Mouse (Mus musculus) midbrain, embryonic 16.5 days (tissue): ENCODE data around the gene Slc6a11. TPM values are rescaled to one million over a fixed set of nuclear protein-coding genes. Genes with fewer than 3 reads are reported as not detected.
A peak's percentile ranks its signal among the peaks of the same experiment; 100 is the strongest.

Experiments
- ATAC-seq: fragments of 200-750 bp; cut with Nextera tagmentation; 2 replicates; pipeline ENCODE4 v1.8.0; 2017; ENCODE audit warnings: moderate TSS enrichment
- H3K27ac ChIP-seq: fragments of 300-500 bp; sonication (generic); 2 replicates; pipeline ENCODE4 v1.5.1; 2014; ENCODE audit warnings: mild to moderate bottlenecking, low read length, mixed read lengths
- H3K27me3 ChIP-seq: fragments of 300-500 bp; sonication (generic); 2 replicates; pipeline ENCODE4 v1.6.1; 2014; ENCODE audit warnings: low read depth, low read length, mixed read lengths; ENCODE audit not compliant: control insufficient read depth, insufficient read depth
- H3K36me3 ChIP-seq: fragments of 300-500 bp; sonication (generic); 2 replicates; pipeline ENCODE4 v1.6.1; 2014; ENCODE audit warnings: mild to moderate bottlenecking, low read length, moderate library complexity, mixed read lengths; ENCODE audit not compliant: control insufficient read depth, insufficient read depth
- H3K4me1 ChIP-seq: fragments of 300-500 bp; sonication (generic); 2 replicates; pipeline ENCODE4 v1.6.1; 2014; ENCODE audit warnings: mild to moderate bottlenecking, low read length, mixed read lengths; ENCODE audit not compliant: control insufficient read depth, insufficient read depth
- H3K4me2 ChIP-seq: fragments of 300-500 bp; sonication (generic); 2 replicates; pipeline ENCODE4 v1.6.1; 2014; ENCODE audit warnings: mild to moderate bottlenecking, low read length, mixed read lengths
- H3K4me3 ChIP-seq: fragments of 300-500 bp; sonication (generic); 2 replicates; pipeline ENCODE4 v1.5.1; 2014; ENCODE audit warnings: low read depth, mild to moderate bottlenecking, low read length, moderate library complexity, mixed read lengths
- H3K9ac ChIP-seq: fragments of 300-500 bp; sonication (generic); 2 replicates; pipeline ENCODE4 v1.6.1; 2014; ENCODE audit warnings: low read depth, low read length, mixed read lengths
- H3K9me3 ChIP-seq: fragments of 300-500 bp; sonication (generic); replicated peaks from 2 replicates; pipeline ENCODE4 v1.6.1; 2014; ENCODE audit warnings: mild to moderate bottlenecking, low read length, mixed read lengths; ENCODE audit not compliant: control insufficient read depth, poor library complexity, severe bottlenecking
- WGBS: fragments of 180-500 bp; shearing (Covaris S2); extraction: QIAGEN DNeasy Blood & Tissue Kit; methylation state at CpG from one replicate; pipeline ENCODE4 v1.1.7; 2014; 5-methylcytosine and 5-hydroxymethylcytosine counted together
- polyA plus RNA-seq: library from polyadenylated mRNA; unstranded; fragments of >200 nt; fragmentation: Nextera tagmentation; extraction: Ambion mirVana; gene quantifications from 2 replicates; pipeline ENCODE4 v1.2.1, GENCODE M21; 2015

The Slc6a11 gene
- polyA plus RNA-seq, 1 experiment from 2014 or later: 63.7 TPM

GRCm38 (mm10) chr6:114266273-114266672 lies 135.2 kb downstream of the Slc6a11 start:
- no peak for ATAC-seq
- no peak overlapping the region for H3K27ac ChIP-seq

GRCm38 (mm10) chr6:114267979-114268378 lies 136.9 kb downstream of the Slc6a11 start:
- no peak for ATAC-seq
- Histone ChIP-seq H3K27me3 (no peaks in the 10 kb centered on the region), H3K4me3 (no peak overlapping the region), H3K4me1 (peaks cover 8% of the 10 kb centered on the region), H3K27ac (no peak overlapping the region), H3K4me2 (no peak overlapping the region), H3K9ac (no peak overlapping the region), H3K9me3 (no peaks in the 10 kb centered on the region), H3K36me3 (no peaks in the 10 kb centered on the region)
- 26% methylated on average over 4 of the region's 4 CpGs for WGBS

More at GRCm38 (mm10) chr6:114266273-114266672, 135.2 kb downstream of the Slc6a11 start:
- no peak overlapping the region for H3K4me2 ChIP-seq
- no peaks in the 10 kb centered on the region for H3K27me3 ChIP-seq
- H3K9ac ChIP-seq: no peak overlapping the region
- H3K4me3 ChIP-seq: no peak overlapping the region
- peaks cover 10% of the 10 kb centered on the region for H3K4me1 ChIP-seq
- H3K36me3 ChIP-seq: no peaks in the 10 kb centered on the region
- H3K9me3 ChIP-seq: no peaks in the 10 kb centered on the region

GRCm38 (mm10) chr6:114269589-114269988 lies 138.5 kb downstream of the Slc6a11 start:
- H3K27me3 ChIP-seq: no peaks in the 10 kb centered on the region

GRCm38 (mm10) chr6:114270799-114271198 lies 139.8 kb downstream of the Slc6a11 start:
- WGBS: 58% methylated on average over 5 of the region's 5 CpGs
- Histone ChIP-seq H3K4me1 (peaks cover 7% of the 10 kb centered on the region; the same call in 1 of the 2 replicates), H3K9ac (no peak overlapping the region), H3K9me3 (no peaks in the 10 kb centered on the region), H3K27me3 (no peaks in the 10 kb centered on the region), H3K4me3 (no peak overlapping the region), H3K36me3 (no peaks in the 10 kb centered on the region), H3K27ac (no peak overlapping the region), H3K4me2 (no peak overlapping the region)
- no peak for ATAC-seq

More at GRCm38 (mm10) chr6:114269589-114269988, 138.5 kb downstream of the Slc6a11 start:
- Histone ChIP-seq H3K4me1 (peaks cover 10% of the 10 kb centered on the region; the same call in 1 of the 2 replicates), H3K9ac (no peak overlapping the region), H3K4me3 (no peak overlapping the region), H3K4me2 (no peak overlapping the region), H3K36me3 (no peaks in the 10 kb centered on the region), H3K9me3 (no peaks in the 10 kb centered on the region), H3K27ac (no peak overlapping the region)
- no peak for ATAC-seq
- 86% methylated on average over 2 of the region's 2 CpGs for WGBS

- Histone ChIP-seq H3K27me3 (no peaks in the 10 kb centered on the region), H3K27ac (no peak overlapping the region)
Measured at GRCm38 (mm10) chr6:114272279-114272678, 141.2 kb downstream of the Slc6a11 start.

GRCm38 (mm10) chr6:114273997-114274728 lies 143.1 kb downstream of the Slc6a11 start:
- peaks cover 7% of the 10 kb centered on the region; the same call in 1 of the 2 replicates for H3K4me1 ChIP-seq
- no peaks in the 10 kb centered on the region for H3K27me3 ChIP-seq
- H3K27ac ChIP-seq: 0 out of 2 replicates have a peak overlapping the region, but pooled peaks have one; percentile 41
- no peak overlapping the region for H3K9ac ChIP-seq
- no peaks in the 10 kb centered on the region for H3K36me3 ChIP-seq
- H3K4me3 ChIP-seq: no peak overlapping the region
- ATAC-seq: no peak
- H3K4me2 ChIP-seq: no peak overlapping the region
- 43% methylated on average over 14 of the region's 14 CpGs for WGBS
- no peaks in the 10 kb centered on the region for H3K9me3 ChIP-seq

More at GRCm38 (mm10) chr6:114272279-114272678, 141.2 kb downstream of the Slc6a11 start:
- Histone ChIP-seq H3K4me3 (no peak overlapping the region), H3K36me3 (no peaks in the 10 kb centered on the region), H3K4me2 (no peak overlapping the region), H3K4me1 (peaks cover 7% of the 10 kb centered on the region; the same call in 1 of the 2 replicates), H3K9me3 (no peaks in the 10 kb centered on the region), H3K9ac (no peak overlapping the region)
- 75% methylated on average over 15 of the region's 15 CpGs for WGBS
- ATAC-seq: no peak

- no peak overlapping the region for H3K4me3 ChIP-seq
- no peak overlapping the region for H3K27ac ChIP-seq
- no peak for ATAC-seq
- no peak overlapping the region for H3K4me2 ChIP-seq
- H3K36me3 ChIP-seq: no peaks in the 10 kb centered on the region
- WGBS: 58% methylated on average over 8 of the region's 8 CpGs
- peaks cover 7% of the 10 kb centered on the region; the same call in 1 of the 2 replicates for H3K4me1 ChIP-seq
- no peak overlapping the region for H3K9ac ChIP-seq
- no peaks in the 10 kb centered on the region for H3K27me3 ChIP-seq
- no peaks in the 10 kb centered on the region for H3K9me3 ChIP-seq
Measured at GRCm38 (mm10) chr6:114275800-114276199, 144.8 kb downstream of the Slc6a11 start.

- H3K9me3 ChIP-seq: no peaks in the 10 kb centered on the region
- no peaks in the 10 kb centered on the region for H3K27me3 ChIP-seq
- peak within 1 kb of the TSS; percentile 98 for H3K9ac ChIP-seq
- H3K4me2 ChIP-seq: peak within 1 kb of the TSS; percentile 78
- H3K4me3 ChIP-seq: peak within 1 kb of the TSS; percentile 85
- 2% methylated on average over 39 of the region's 51 CpGs for WGBS
- peak; percentile 92 for ATAC-seq
- peaks cover 39% of the 10 kb centered on the region for H3K4me1 ChIP-seq
- H3K36me3 ChIP-seq: no peaks in the 10 kb centered on the region
- peak within 1 kb of the TSS; percentile 87 for H3K27ac ChIP-seq
Measured at GRCm38 (mm10) chr6:114282469-114283277, 151.6 kb downstream of the Slc6a11 start, which contains the start of gene Slc6a1. Gene Slc6a1, plus strand, starts transcription at chr6:114282635.
